Mouse (Mus musculus) olfactory bulb, adult 2 months (tissue): ENCODE measurements at regions not wholly inside any gene's neighbourhood (a gene's known extent, or its start where the extent isn't known, plus 50 kb on each side); places are given as distances from the start of the nearest gene placed in this dataset.
"Not testable (repeated sequence)": the region's sequence is repeated elsewhere in the genome, so short reads cannot be mapped to it uniquely, and the experiment has no call there.

Experiments
- CTCF ChIP-seq: fragments of 200-500 bp; IDR thresholded peaks from 2 replicates; pipeline ENCODE4 v1.5.1; 2012; ENCODE audit warnings: low read depth, mild to moderate bottlenecking, low read length, moderate library complexity; ENCODE audit not compliant: insufficient read depth
- POLR2A ChIP-seq: fragments of 200-500 bp; IDR thresholded peaks from 2 replicates; pipeline ENCODE4 v1.6.1; 2012; ENCODE audit warnings: mild to moderate bottlenecking, low read depth, low read length, moderate library complexity; ENCODE audit not compliant: insufficient read depth

- not testable (repeated sequence) for TF ChIP-seq CTCF, POLR2A
Measured at GRCm38 (mm10) chr1:18012941-18013340, 132.8 kb downstream of the Crisp4 start.
